Mouse (Mus musculus): ENCODE results near the gene Me1. TPM values are rescaled to one million over a fixed set of nuclear protein-coding genes. Genes with fewer than 3 reads are reported as not detected.

The Me1 gene
- polyA plus RNA-seq, 1 experiment, result 0.03 TPM

GRCm38 (mm10) chr9:86675426-86675825 is 20.3 kb downstream of the Me1 start:
- no peaks in the 10 kb centered on the region for H3K36me3 ChIP-seq (ENCODE audit: control insufficient read depth)
- H3K27me3 ChIP-seq (ENCODE audit: control insufficient read depth), result no peaks in the 10 kb centered on the region
- no peak for TF ChIP-seq TAL1 (IDR thresholded peaks at IDR 0.05; ENCODE audit: low read length)
- TF ChIP-seq GATA1 (IDR thresholded peaks at IDR 0.05; ENCODE audit: low read length), result no peak
- no peaks in the 10 kb centered on the region for H3K9me3 ChIP-seq (ENCODE audit: control insufficient read depth, low read length)
- H3K4me1 ChIP-seq (ENCODE audit: control insufficient read depth), result no peaks in the 10 kb centered on the region
- no peak overlapping the region for H3K4me3 ChIP-seq (replicated peaks)

DNA sequence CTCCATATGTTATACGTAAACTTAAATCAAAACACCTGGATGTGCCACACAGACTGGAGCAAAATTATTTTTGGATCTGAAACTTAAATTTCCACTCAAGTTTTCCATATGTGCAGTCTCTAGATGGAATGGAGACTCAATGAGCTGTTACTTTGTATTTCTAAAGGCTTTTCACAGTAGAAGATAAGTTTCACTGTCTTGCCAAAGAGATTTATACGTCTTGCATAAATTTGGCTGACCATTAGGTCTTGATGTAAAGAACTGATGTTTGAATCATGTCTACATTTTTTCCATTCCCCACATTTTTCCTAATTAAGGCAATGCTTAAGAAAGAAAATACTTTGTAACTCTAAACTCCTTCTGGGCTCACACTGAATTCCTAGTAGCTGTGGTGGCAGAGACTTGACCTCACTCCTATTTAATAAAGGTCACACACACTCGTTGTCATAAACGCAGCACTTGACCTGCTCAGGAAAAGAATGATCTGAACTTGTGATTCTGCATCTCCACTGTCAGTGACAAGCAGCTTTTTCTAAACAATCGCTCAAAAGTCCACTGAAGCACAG is 22.8 kb downstream of the Me1 start:
- Histone ChIP-seq H3K27me3 (ENCODE audit: control insufficient read depth) (no peaks in the 10 kb centered on the region), H3K4me1 (ENCODE audit: control insufficient read depth) (no peaks in the 10 kb centered on the region), H3K9me3 (ENCODE audit: control insufficient read depth, low read length) (no peaks in the 10 kb centered on the region), H3K4me3 (replicated peaks) (no peak overlapping the region), H3K36me3 (ENCODE audit: control insufficient read depth) (no peaks in the 10 kb centered on the region)
- TF ChIP-seq GATA1 (IDR thresholded peaks at IDR 0.05; ENCODE audit: low read length), result no peak
- no peak for TF ChIP-seq TAL1 (IDR thresholded peaks at IDR 0.05; ENCODE audit: low read length)

DNA sequence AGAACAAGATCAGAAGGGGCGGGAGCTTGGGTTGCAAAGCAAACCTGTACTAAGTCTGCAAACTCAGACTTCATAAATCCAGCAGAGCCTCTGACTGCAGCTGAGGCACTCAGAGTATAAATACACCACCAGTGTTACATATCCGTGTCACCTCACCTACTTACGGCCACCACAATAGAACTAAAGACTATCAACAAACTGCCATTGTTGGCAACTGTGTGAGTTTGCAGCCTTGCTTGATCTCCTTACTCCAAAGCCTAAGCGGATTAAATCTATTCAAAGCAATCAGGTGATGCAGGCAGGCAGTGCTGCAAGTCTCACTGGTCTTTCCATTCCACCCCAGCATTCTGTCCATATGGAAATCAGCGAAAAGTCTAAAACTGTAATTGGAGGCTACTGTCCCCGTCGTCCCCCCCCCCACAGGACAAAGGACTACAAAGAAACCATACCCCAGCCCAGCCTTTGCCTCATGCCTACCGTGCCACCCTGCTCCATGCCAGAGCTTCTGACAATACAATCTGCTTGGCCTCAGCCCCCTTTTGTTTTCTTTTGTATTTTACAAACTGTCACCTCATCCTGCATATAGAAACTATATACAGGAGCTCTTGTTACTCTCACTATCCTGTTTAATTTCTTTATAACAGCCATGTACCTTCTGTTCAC is 27.0 kb downstream of the Me1 start:
- TF ChIP-seq TAL1 (IDR thresholded peaks at IDR 0.05; ENCODE audit: low read length) (no peak), GATA1 (IDR thresholded peaks at IDR 0.05; ENCODE audit: low read length) (no peak)
- H3K36me3 ChIP-seq (ENCODE audit: control insufficient read depth), result no peaks in the 10 kb centered on the region

GRCm38 (mm10) chr9:86667138-86667750 is 28.5 kb downstream of the Me1 start:
- H3K36me3 ChIP-seq (ENCODE audit: control insufficient read depth), result no peaks in the 10 kb centered on the region
- H3K27me3 ChIP-seq (ENCODE audit: control insufficient read depth), result no peaks in the 10 kb centered on the region
- no peak overlapping the region for H3K4me3 ChIP-seq (replicated peaks)
- no peaks in the 10 kb centered on the region for H3K9me3 ChIP-seq (ENCODE audit: control insufficient read depth, low read length)
- H3K4me1 ChIP-seq (ENCODE audit: control insufficient read depth), result no peaks in the 10 kb centered on the region
- TF ChIP-seq TAL1 (IDR thresholded peaks at IDR 0.05; ENCODE audit: low read length), result no peak
- TF ChIP-seq GATA1 (IDR thresholded peaks at IDR 0.05; ENCODE audit: low read length), result no peak

More for the DNA sequence above, 27.0 kb downstream of the Me1 start:
- no peak overlapping the region for H3K4me3 ChIP-seq (replicated peaks)
- no peaks in the 10 kb centered on the region for H3K9me3 ChIP-seq (ENCODE audit: control insufficient read depth, low read length)
- H3K27me3 ChIP-seq (ENCODE audit: control insufficient read depth), result no peaks in the 10 kb centered on the region
- no peaks in the 10 kb centered on the region for H3K4me1 ChIP-seq (ENCODE audit: control insufficient read depth)

DNA sequence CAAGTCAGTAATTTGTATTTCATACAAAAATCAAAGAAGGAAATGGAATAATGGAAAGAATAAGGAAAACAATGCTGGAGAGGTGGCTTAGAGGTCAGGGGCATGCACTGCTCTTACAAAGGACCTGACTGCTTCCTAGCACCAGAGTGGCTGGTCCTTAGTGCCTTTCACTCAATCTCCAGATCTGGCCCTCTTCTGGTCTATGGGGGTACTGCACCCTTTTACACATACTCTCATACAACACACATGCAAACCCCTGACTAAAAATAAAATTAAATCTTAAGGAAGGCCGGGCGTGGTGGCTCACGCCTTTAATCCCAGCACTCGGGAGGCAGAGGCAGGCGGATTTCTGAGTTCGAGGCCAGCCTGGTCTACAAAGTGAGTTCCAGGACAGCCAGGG is 34.1 kb downstream of the Me1 start:
- H3K9me3 ChIP-seq (ENCODE audit: control insufficient read depth, low read length), result no peaks in the 10 kb centered on the region
- H3K4me3 ChIP-seq (replicated peaks), result no peak overlapping the region
- no peaks in the 10 kb centered on the region for H3K36me3 ChIP-seq (ENCODE audit: control insufficient read depth)
- TF ChIP-seq TAL1 (IDR thresholded peaks at IDR 0.05; ENCODE audit: low read length) (no peak), GATA1 (IDR thresholded peaks at IDR 0.05; ENCODE audit: low read length) (no peak)
- H3K4me1 ChIP-seq (ENCODE audit: control insufficient read depth), result no peaks in the 10 kb centered on the region
- H3K27me3 ChIP-seq (ENCODE audit: control insufficient read depth), result no peaks in the 10 kb centered on the region

DNA sequence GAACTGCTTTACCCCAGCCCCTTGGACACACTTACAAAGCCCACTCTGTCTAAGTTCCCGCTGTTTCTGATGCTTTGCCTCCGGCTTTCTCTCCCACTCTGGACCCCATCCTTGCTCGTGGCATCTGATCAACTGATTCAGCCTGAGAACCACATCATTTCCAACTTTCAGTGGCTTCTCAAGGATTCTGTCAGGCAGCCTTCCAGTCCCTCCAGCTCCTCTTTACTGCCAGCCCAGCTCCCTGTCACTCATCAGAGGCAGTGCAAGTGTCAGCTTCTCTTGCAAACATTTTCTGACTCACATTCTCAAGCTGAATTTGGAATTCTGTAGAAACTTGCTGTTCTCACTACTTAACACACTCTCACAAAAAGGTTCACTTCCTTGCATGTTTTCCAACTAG is 34.5 kb downstream of the Me1 start:
- Histone ChIP-seq H3K27me3 (ENCODE audit: control insufficient read depth) (no peaks in the 10 kb centered on the region), H3K4me3 (replicated peaks) (no peak overlapping the region), H3K4me1 (ENCODE audit: control insufficient read depth) (no peaks in the 10 kb centered on the region), H3K9me3 (ENCODE audit: control insufficient read depth, low read length) (no peaks in the 10 kb centered on the region), H3K36me3 (ENCODE audit: control insufficient read depth) (no peaks in the 10 kb centered on the region)
- no peak for TF ChIP-seq GATA1 (IDR thresholded peaks at IDR 0.05; ENCODE audit: low read length)

DNA sequence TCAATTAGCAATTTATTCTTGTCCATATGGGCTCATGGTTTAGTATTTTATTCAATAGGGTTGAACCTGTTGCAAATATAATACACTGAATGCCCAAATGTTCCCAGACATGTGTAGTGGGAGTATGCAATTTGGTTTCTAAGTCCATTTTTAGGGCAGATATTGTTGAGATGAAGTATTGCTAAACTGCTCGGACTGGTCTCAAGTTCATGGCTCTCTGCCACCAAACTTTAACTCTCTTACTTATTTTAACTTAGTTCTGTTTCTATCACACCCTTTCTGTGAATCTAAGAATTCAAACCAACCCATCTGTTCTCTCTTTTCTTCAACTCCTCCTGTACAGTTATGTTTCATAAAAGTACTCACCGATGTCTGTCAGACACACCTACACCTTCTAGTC is 35.4 kb downstream of the Me1 start:
- no peak overlapping the region for H3K4me3 ChIP-seq (replicated peaks)
- no peaks in the 10 kb centered on the region for H3K9me3 ChIP-seq (ENCODE audit: control insufficient read depth, low read length)
- H3K4me1 ChIP-seq (ENCODE audit: control insufficient read depth), result no peaks in the 10 kb centered on the region
- no peaks in the 10 kb centered on the region for H3K36me3 ChIP-seq (ENCODE audit: control insufficient read depth)
- no peak for TF ChIP-seq TAL1 (IDR thresholded peaks at IDR 0.05; ENCODE audit: low read length)
- no peak for TF ChIP-seq GATA1 (IDR thresholded peaks at IDR 0.05; ENCODE audit: low read length)
- H3K27me3 ChIP-seq (ENCODE audit: control insufficient read depth), result no peaks in the 10 kb centered on the region

- TF ChIP-seq TAL1 (IDR thresholded peaks at IDR 0.05; ENCODE audit: low read length) (no peak), GATA1 (IDR thresholded peaks at IDR 0.05; ENCODE audit: low read length) (no peak)
Measured at GRCm38 (mm10) chr9:86658347-86658746, 37.4 kb downstream of the Me1 start.

GRCm38 (mm10) chr9:86652194-86652593 is 43.6 kb downstream of the Me1 start:
- TF ChIP-seq GATA1 (IDR thresholded peaks at IDR 0.05; ENCODE audit: low read length), result no peak
- TF ChIP-seq TAL1 (IDR thresholded peaks at IDR 0.05; ENCODE audit: low read length), result no peak
- H3K4me3 ChIP-seq (replicated peaks), result no peak overlapping the region
- H3K36me3 ChIP-seq (ENCODE audit: control insufficient read depth), result no peaks in the 10 kb centered on the region
- no peaks in the 10 kb centered on the region for H3K27me3 ChIP-seq (ENCODE audit: control insufficient read depth)
- no peaks in the 10 kb centered on the region for H3K9me3 ChIP-seq (ENCODE audit: control insufficient read depth, low read length)
- no peaks in the 10 kb centered on the region for H3K4me1 ChIP-seq (ENCODE audit: control insufficient read depth)

More at GRCm38 (mm10) chr9:86658347-86658746, 37.4 kb downstream of the Me1 start:
- Histone ChIP-seq H3K4me3 (replicated peaks) (no peak overlapping the region), H3K36me3 (ENCODE audit: control insufficient read depth) (no peaks in the 10 kb centered on the region), H3K4me1 (ENCODE audit: control insufficient read depth) (no peaks in the 10 kb centered on the region), H3K27me3 (ENCODE audit: control insufficient read depth) (no peaks in the 10 kb centered on the region), H3K9me3 (ENCODE audit: control insufficient read depth, low read length) (no peaks in the 10 kb centered on the region)
